Mouse (Mus musculus) intestine, postnatal 0 days (tissue): ENCODE measurements around the gene L2hgdh. TPM values are rescaled to one million over a fixed set of nuclear protein-coding genes. Genes with fewer than 3 reads are reported as not detected.

Experiments
- ATAC-seq: fragments of 200-750 bp; cut with Nextera tagmentation; 2 replicates; pipeline ENCODE4 v1.8.0; 2017; ENCODE audit warnings: mild to moderate bottlenecking, moderate TSS enrichment, moderate library complexity
- H3K27ac ChIP-seq: fragments of 300-500 bp; sonication (generic); 2 replicates; pipeline ENCODE4 v1.5.1; 2014; ENCODE audit warnings: mild to moderate bottlenecking, low read depth, low read length, moderate library complexity
- H3K27me3 ChIP-seq: fragments of 300-500 bp; sonication (generic); replicated peaks from 2 replicates; pipeline ENCODE4 v1.6.1; 2014; ENCODE audit warnings: low read length, mixed read lengths; ENCODE audit not compliant: control insufficient read depth, insufficient read depth
- H3K36me3 ChIP-seq: fragments of 300-500 bp; sonication (generic); 2 replicates; pipeline ENCODE4 v1.6.1; 2014; ENCODE audit warnings: mild to moderate bottlenecking, moderate library complexity; ENCODE audit not compliant: control insufficient read depth, insufficient read depth
- H3K4me1 ChIP-seq: fragments of 300-500 bp; sonication (generic); replicated peaks from 2 replicates; pipeline ENCODE4 v1.6.1; 2014; ENCODE audit warnings: antibody characterized with exemption, low read length, mixed read lengths; ENCODE audit not compliant: control insufficient read depth, insufficient read depth
- H3K4me2 ChIP-seq: fragments of 300-500 bp; sonication (generic); replicated peaks from 2 replicates; pipeline ENCODE4 v1.6.1; 2014; ENCODE audit warnings: low read depth, mild to moderate bottlenecking, moderate library complexity
- H3K4me3 ChIP-seq: fragments of 300-500 bp; sonication (generic); 2 replicates; pipeline ENCODE4 v1.5.1; 2014; ENCODE audit warnings: low read depth, low read length
- H3K9ac ChIP-seq: fragments of 300-500 bp; sonication (generic); 2 replicates; pipeline ENCODE4 v1.6.1; 2014; ENCODE audit warnings: mild to moderate bottlenecking, low read depth, low read length
- H3K9me3 ChIP-seq: fragments of 300-500 bp; sonication (generic); 2 replicates; pipeline ENCODE4 v1.6.1; 2016; ENCODE audit warnings: mixed run types; ENCODE audit not compliant: control insufficient read depth
- CTCF ChIP-seq: sonication (generic); IDR thresholded peaks from 2 replicates; pipeline ENCODE4 v1.5.1; 2016; ENCODE audit warnings: low read depth, mild to moderate bottlenecking, control low read depth, antibody characterized with exemption, moderate library complexity
- WGBS: fragments of 180-500 bp; shearing (Covaris S2); extraction: QIAGEN DNeasy Blood & Tissue Kit; methylation state at CpG from one replicate; pipeline ENCODE4 v1.1.7; 2014; 5-methylcytosine and 5-hydroxymethylcytosine counted together
- microRNA counts: library from miRNA; unstranded; fragments of <30 nt; microRNA quantifications from one replicate; lab custom pipeline; 2016
- microRNA-seq: library from miRNA; unstranded; fragments of <30 nt; microRNA quantifications from one replicate; pipeline ENCODE4, GENCODE M21; 2016
- polyA plus RNA-seq: library from polyadenylated mRNA; unstranded; fragments of >200 nt; fragmentation: Nextera tagmentation; extraction: Ambion mirVana; gene quantifications from 2 replicates; pipeline ENCODE4 v1.2.1, GENCODE M21; 2015

L2hgdh gene
- polyA plus RNA-seq, 1 experiment from 2014 or later, result 13.8 TPM

GRCm38 (mm10) chr12:69649511-69649910 is 75.2 kb downstream of the L2hgdh start:
- ATAC-seq, result peak; percentile 80

GRCm38 (mm10) chr12:69645821-69646616 is 78.7 kb downstream of the L2hgdh start:
- Histone ChIP-seq H3K27ac (no peak overlapping the region), H3K36me3 (peaks cover 22% of the 10 kb centered on the region), H3K9ac (no peak overlapping the region), H3K9me3 (no peaks in the 10 kb centered on the region), H3K4me1 (no peaks in the 10 kb centered on the region), H3K4me3 (no peak overlapping the region), H3K4me2 (no peak overlapping the region), H3K27me3 (no peaks in the 10 kb centered on the region)
- WGBS, result 78% methylated on average over 8 of the region's 8 CpGs
- no peak for ATAC-seq
- TF ChIP-seq CTCF, result no peak

More at GRCm38 (mm10) chr12:69649511-69649910, 75.2 kb downstream of the L2hgdh start:
- WGBS, result 37% methylated on average over 8 of the region's 8 CpGs
- Histone ChIP-seq H3K4me2 (peak overlapping the region; percentile 44), H3K27me3 (no peaks in the 10 kb centered on the region), H3K27ac (no peak overlapping the region), H3K4me3 (no peak overlapping the region), H3K4me1 (no peaks in the 10 kb centered on the region), H3K9ac (no peak overlapping the region), H3K36me3 (peaks cover 26% of the 10 kb centered on the region), H3K9me3 (no peaks in the 10 kb centered on the region; the same call in 1 of the 2 replicates)
- no peak for TF ChIP-seq CTCF

GRCm38 (mm10) chr12:69644877-69645276 is 79.8 kb downstream of the L2hgdh start:
- no peaks in the 10 kb centered on the region for H3K9me3 ChIP-seq
- 70% methylated on average over 3 of the region's 3 CpGs for WGBS
- H3K4me2 ChIP-seq, result no peak overlapping the region
- H3K4me1 ChIP-seq, result no peaks in the 10 kb centered on the region
- H3K9ac ChIP-seq, result no peak overlapping the region
- TF ChIP-seq CTCF, result no peak
- no peak overlapping the region for H3K27ac ChIP-seq
- H3K36me3 ChIP-seq, result peaks cover 23% of the 10 kb centered on the region
- no peak for ATAC-seq
- H3K4me3 ChIP-seq, result no peak overlapping the region
- no peaks in the 10 kb centered on the region for H3K27me3 ChIP-seq

- WGBS, result 74% methylated on average over 5 of the region's 5 CpGs
- Histone ChIP-seq H3K4me3 (no peak overlapping the region), H3K9ac (no peak overlapping the region), H3K4me2 (no peak overlapping the region), H3K27ac (no peak overlapping the region), H3K4me1 (no peaks in the 10 kb centered on the region), H3K9me3 (no peaks in the 10 kb centered on the region), H3K36me3 (peaks cover 37% of the 10 kb centered on the region), H3K27me3 (no peaks in the 10 kb centered on the region)
- ATAC-seq, result 0 out of 2 replicates have a peak, but pooled peaks have one; percentile 38
- no peak for TF ChIP-seq CTCF
These were observed 81.8 kb downstream of the L2hgdh start for GRCm38 (mm10) chr12:69642877-69643276.

MicroRNAs within 50 kb of the gene (microRNA counts, 519-probe panel; counts per million panel counts)
- not detected for microRNA mmu-miR-681 (lab: Ali Mortazavi, UCI)

Small RNA genes lying within 50 kb of the gene (microRNA-seq; reads per million reads assigned to microRNA genes)
- not detected for gene Mir681

Other genes with a start within 250 kb of the L2hgdh start
- 17.5 and 19.4 TPM in 2 replicates for gene Vcpkmt, start 141.8 kb downstream of the L2hgdh start, polyA plus RNA-seq
- gene Sos2, start 43.0 kb downstream of the L2hgdh start, polyA plus RNA-seq, result 9.4 and 10.1 TPM in 2 replicates
- 26.1 and 31.6 TPM in 2 replicates for gene Atp5s, start 77 bp upstream of the L2hgdh start, polyA plus RNA-seq
- gene Cdkl1, start 66.4 kb upstream of the L2hgdh start, polyA plus RNA-seq, result 1.5 and 1.6 TPM in 2 replicates
- gene Atl1, start 167.7 kb upstream of the L2hgdh start, polyA plus RNA-seq, result 5.0 and 5.6 TPM in 2 replicates
- gene Map4k5, start 168.3 kb upstream of the L2hgdh start, polyA plus RNA-seq, result 9.9 and 10.2 TPM in 2 replicates